Mouse (Mus musculus) v-Abl transformed pro-B cells (cell line): ENCODE data around the gene Fuca1.

Source experiments
- in situ Hi-C, 2 experiments: fragments of 400-800 bp; cut with MboI; formaldehyde crosslinking; loops; one replicate each; pipeline ENCODE4 v1.15.1; 2025; ENCODE audit not compliant: unreplicated experiment in 2 of 2

The Fuca1 gene

DNA sequence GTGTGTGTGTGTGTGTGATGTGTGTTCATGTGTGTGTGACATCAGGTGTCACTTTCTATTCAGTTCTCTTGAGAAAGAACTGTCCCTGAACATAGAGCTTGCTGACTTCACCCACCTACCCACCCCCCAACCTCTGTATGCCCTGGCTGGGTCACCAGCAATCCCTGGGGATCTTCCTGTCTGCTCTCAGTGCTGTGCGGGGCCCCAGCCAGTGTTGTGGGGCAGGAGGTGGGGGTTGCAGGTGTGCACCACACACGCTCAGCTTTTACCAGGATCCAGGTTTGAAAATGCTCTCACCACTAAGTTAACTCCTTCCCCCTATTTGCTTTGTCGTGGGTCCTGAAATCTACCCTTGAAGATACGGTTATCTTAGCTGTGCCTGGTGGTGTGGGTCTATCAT, 34.4 kb upstream of the Fuca1 start:
- in situ Hi-C loops = loop anchor here (5.0 to 10.0 kb wide), 4 partner anchors 36 to 269 kb away; partner anchors contain the start of gene Fuca1 (in 1 of the 2)

DNA sequence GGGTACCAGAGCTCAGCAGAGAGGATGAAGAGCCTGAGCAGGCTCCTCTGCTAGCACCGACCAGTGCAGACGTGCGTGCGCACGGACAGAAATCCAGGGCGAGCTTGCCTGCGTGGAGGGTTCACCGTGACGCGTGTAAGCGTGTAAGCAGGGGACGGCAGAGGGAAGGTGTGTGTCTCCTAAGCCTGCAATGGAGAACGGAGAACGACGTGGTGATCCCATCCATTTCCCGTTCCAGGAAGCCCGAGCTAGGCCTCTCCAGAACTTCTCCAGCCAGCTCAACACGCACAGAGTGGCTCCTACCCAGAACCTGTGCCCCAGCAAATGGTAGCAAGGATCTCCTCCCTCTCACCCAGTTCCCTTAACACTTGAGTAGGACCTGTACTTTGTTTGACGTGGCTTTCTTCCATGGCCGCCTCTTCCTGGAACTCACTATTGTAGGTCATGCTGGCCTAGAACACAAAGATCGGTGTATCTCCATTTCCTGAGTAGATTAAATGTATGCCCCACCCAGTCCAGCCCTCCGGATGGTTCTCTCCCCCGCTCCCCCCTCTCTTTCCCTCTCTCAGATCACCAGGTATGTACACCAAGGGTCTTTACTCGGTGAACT, 32.0 kb upstream of the Fuca1 start:
- in situ Hi-C loops = loop anchor here (5.0 to 10.0 kb wide), 4 partner anchors 34 to 266 kb away; partner anchors contain the start of gene Fuca1 (in 1 of the 2)

DNA sequence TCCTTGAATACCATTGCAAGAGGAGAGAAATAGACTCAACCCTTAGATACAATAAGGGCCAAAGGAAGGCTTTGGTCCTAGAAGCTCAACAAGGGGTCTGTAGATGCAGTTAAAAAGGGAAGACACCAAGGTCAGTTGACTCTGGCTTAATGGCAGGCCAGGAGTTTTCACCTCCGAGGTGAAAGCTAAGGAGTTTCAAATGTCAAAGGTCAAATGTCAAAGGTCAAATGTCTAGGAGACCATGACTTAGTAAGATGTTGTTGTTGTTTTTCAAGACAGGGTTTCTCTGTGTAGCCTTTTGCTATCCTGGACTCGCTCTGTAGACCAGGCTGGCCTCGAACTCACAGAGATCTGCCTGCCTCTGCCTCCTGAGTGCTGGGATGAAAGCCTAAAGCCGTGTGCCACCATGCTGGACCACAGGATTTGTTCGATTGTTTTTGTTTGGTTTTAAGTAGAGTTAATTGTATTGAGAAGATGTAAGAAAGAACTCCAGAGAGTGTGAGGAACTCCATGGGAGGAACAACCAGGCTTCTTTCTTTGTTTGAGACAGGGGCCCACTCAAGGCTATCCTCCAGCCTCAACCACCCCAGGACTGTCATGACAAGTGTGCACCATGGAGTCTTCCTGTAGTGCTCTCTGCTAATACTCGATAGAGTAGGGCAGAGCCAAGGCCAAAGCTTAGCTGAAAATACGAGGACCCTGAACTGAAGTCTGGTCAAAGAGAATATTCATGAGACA, 31.2 kb upstream of the Fuca1 start:
- in situ Hi-C loops = loop anchor here (5.0 to 10.0 kb wide), 4 partner anchors 33 to 265 kb away; partner anchors contain the start of gene Fuca1 (in 1 of the 2)

DNA sequence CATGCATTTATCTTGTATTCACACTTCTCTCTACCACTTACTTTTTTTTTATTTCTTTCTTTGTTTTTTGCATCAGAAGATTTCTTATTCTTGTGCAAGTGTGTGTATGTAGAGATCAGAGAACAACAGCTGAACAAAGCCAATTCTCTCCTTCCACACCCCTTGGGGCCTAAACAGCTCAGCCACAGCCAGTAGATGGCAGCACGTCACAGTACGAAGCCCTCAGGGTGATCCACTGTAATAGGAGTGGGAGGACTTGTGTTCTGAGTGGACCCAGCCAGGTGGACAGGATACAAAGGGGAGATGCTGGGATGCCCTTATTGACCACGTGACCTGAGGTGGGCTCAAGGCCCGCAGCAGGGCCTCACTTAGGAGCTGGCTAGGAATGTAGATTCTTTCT, 30.7 kb upstream of the Fuca1 start:
- in situ Hi-C loops = loop anchor here (5.0 to 10.0 kb wide), 4 partner anchors 32 to 265 kb away; partner anchors contain the start of gene Fuca1 (in 1 of the 2)

DNA sequence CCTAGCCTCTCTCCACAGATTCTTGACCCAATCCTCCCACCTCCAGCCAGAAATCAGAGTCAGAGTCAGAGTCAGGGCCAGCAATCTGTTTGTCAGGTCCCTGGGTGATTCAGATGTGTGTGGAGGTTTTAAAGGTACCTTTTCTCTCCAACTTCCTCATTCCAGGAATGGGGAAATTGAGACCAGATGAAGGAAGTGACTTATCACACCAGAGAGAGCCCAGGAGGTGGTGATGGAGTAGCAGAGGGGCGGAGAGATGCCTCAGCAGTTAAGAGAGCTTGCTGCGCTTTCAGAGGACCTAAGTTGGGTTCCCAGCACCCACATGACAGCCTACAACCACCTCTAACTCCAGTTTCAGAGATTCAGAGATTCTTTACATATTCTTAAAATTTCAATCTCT, 29.0 kb upstream of the Fuca1 start:
- in situ Hi-C loops = no loop called here

DNA sequence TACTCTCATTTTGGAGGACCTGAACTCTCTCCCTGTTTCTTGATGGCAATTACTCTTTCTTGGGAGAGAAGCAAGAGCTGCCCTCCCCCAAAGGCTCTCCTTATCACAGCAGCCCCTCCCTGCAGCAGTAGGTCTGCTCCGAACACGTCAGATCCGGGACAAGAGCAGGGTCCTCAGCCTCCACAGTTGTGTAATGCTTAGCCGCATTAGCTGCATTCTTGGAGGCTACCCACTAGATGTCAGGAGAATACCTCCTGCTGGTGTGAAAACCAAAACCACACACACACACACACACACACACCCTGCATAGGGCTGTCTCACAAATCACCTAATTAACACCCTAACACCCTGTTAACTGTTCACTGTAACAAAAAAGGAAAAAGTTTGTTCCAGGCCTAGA, 27.7 kb upstream of the Fuca1 start:
- in situ Hi-C loops = no loop called here

DNA sequence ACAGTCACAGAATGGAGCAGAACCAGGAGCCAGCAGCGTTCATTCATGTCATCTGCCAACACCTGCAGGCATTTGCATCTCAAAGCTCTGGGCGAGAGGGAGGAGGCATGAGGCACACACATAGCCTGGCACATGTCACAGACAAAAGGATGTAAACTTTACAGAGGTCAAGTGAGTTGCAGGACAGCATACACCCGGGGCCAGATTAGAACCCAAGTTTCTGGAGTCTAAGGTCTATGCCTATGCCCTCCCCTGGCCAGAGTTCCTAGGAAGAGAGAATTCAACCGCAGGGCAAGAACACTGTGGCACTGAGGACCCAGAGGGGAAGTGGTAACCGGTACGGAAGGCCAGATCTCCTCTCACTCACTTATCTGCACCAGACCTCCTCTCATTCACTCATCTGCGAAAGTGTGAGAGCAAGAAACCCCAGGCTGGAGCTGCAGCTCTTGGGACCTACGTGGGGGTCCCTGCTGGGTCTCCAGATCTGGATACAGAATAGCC, 25.4 kb upstream of the Fuca1 start, which contains the start of gene Cnr2:
Gene Cnr2 (plus strand): TSS at position 324 of the 501 bp plus-strand sequence.
- in situ Hi-C loops = no loop called here

DNA sequence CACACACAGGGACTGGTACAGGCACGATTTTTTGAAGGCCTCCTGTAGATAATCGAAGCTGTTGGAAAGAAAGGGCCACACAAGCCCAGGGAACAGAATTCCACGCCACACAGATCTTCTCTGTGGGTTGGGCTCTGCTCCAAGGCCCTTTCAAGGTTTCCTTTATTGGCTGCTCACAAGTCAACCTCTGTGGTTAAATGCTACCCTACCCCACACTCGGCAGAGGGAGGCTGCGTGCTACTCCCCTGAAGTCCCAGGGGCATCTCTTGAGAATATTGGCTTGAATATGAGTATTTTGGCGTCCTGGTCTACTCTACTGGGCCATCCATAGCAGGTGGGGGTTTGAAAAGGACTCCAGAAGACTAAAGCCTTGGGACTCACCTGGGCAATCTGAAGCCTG, 24.4 kb upstream of the Fuca1 start:
- in situ Hi-C loops = no loop called here

DNA sequence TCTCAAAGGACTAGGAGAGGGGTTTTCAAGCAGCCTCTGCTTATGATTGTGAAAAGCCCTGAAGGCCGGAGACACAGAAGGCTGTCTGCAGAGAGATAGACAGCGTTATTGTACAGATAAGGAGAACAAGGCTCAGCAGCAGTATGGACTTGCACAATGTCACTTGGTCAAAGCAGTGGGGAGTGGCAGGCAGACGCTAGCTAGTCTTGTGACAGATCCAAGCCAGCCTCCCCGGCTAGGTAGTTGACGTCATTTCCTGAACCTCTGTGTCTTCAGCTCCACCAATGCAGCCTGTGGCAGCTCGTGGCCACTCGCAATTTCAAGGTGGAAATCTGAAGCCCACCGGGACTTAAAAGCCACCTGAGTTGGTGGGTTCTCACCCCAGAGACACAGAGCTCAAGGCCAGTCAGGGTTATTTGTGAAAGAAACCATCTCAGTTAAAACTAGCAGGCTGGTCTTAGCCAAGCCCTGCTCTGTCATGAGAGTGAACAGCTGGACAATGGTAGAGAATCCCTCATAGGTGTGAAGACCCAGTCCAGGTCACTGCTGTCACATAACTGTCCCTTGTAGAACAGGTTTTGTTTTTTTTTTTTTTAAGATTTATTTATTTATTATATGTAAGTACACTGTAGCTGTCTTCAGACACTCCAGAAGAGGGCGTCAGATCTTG, 22.0 kb upstream of the Fuca1 start:
- in situ Hi-C loops = no loop called here

DNA sequence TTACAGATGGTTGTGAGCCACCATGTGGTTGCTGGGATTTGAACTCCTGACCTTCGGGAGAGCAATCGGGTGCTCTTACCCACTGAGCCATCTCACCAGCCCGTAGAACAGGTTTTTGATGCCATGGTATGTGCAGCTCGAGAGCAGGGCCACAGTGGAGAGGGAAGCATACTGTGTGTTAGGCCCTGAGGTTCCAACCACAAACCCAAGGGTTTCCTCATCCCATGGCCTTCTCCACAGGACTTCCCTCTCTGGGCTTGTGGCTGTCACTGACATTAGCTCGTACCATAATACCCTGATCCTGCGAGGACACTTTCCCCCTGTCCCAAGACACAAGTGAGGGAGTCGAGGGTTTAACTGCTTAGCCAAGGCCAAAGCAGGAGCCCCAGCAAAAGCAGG, 21.5 kb upstream of the Fuca1 start:
- in situ Hi-C loops = no loop called here

DNA sequence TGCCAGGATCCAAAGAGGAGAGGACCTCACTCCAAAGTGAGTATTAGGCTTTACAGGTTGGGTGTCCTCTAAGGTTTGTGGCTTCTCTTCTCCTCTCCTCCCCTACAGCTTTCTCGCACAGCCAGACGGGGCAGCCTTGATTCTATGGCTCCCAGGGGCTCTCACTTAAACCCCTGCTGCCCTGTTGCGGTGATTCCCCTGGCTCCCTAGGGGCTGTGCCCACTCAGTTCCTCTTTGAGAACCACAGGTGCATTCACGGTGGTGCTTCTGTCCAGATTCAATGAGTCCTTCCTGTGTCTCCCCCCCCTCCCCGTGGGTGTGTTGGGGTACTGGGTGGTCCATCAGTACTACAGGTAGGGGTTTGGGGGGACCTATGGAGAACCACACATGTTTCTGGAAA, 20.5 kb upstream of the Fuca1 start:
- in situ Hi-C loops = no loop called here

DNA sequence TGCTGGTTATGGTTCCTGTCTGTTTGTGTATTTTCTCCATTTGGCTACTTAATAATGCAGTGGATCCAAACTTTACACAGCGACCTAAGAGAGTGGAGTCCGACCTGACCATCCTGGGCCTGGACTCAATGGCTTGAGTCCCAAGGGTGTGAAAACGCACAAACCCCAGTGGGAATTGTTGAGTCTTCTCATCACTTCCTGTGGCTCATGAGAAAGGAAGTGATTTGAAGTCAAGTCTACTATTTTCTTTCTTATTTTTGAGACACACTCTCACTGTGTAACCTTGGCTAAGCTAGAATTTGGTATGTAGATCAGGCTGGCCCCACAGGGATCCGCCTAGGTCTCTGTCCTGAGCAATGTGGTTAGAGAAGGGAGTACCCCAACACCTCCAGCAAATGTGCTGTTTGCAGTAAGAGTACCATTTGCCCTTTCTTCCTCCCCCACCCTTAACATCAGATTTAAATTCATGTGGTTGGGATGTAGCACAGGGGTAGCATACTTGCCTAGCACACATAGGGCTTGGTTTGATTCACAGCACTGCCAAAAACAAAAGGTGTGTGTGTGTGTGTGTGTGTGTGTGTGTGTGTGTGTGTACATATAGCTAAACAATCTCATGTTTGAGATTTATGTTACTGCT, 17.8 kb upstream of the Fuca1 start:
- in situ Hi-C loops = no loop called here

DNA sequence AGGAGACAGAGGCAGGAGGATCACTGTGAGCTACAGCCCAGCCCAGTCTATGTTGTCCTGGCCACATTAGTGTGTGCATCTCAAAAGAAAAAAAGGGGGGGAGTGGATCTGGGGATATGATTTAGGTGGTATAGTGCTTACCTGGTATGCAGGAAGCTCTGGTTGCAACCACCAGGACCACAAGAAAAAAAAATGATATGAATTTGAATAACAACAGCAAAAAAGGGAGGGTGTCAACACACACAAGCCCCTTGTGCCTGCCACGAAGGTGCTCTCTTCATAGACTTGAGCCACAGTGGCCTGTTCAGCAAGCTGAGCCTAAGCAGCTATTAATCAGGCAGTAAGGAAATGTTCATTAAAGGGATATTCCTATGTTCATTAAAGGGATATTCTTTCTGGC, 15.7 kb upstream of the Fuca1 start:
- in situ Hi-C loops = no loop called here

DNA sequence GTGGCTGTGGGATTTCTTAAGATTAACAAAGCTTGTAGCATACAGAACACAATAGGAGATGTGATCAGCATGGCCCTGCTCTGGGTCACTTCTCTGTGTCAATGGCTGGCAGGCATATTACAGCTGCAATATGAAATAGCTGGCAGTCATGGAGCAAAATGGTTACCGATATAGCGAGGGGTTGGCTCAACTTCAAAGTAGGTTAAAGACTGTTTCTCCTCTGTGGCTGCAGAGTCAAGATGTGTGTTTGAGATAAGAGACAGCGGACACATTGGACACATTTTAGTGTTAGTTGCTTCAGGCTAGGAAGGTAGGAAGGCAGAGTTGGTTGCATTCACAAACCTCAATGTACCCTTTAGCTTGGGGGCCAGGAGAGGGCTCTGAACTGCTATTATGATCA, 13.9 kb upstream of the Fuca1 start:
- in situ Hi-C loops = no loop called here

DNA sequence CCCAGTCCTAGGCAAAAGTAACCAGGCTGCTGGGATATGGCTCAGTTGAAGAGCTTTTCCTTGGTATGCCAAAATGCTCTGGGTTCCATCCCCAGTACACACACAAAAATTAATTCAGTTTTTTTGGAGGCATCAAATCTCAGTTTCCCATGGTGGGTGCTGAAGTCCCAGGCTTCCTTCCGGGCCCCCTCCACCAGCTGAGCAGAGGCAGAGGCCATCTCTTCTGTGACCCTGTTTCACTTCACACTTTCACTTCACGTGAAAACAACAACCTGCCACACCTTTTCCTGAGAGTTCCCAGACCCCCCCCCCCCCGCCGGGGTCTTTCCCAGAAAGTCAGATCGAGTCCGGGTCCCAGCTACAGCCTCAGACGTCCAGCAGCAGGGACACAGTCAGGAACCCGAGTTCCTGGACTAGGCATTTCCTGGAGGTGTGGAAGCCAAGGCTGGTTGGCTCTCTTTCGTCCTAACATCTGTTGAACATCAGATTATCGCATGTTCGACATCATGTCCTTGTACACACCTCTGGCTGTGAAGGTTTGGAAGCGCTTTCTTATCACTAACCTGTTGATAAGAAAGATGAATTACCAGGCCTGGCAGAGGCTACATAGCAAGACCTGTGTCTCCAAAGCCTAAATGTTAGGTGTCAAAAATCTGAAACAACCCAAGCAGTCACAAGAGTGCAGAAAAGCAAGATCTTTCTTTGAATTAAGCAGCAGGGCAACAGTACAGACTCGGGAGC, 11.0 kb upstream of the Fuca1 start:
- in situ Hi-C loops = no loop called here

DNA sequence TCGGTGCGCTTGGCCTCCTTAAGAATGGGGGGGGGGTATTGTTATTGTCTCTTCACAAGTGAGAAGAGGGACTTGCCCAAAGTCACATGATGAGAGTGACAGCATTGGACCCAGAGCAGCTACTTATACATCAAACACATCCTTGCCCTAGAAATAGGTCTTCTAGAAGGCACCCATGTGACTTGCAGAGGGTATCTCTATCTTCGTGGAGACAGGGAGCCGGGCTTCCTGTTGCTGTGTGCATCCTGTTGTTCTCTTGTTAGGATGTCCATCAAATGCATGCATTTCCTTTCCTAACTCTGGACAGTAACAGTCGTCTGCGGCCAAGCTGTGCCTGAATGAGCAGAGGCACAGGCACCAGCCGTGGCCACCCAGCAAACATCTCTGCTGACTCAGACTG, 9.0 kb upstream of the Fuca1 start:
- in situ Hi-C loops = no loop called here

DNA sequence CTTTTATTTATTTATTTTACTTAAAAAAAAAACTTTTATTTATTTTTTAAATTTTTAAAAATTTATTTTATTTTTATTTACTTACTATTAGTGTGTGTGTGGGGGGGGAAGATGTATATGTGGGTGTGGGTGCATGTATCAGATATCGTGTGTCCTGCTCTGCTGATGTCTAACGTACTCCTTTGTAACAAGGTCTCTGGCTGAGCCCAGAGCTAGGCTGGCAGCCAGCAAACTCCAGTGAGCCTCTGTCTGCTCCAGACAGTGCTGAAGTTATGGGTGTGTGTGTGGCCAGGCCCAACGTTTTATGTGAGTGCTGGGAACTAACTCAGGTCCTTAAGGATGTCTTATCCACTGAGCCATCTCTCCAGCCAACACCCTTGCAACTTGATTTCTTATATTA, 8.4 kb upstream of the Fuca1 start:
- in situ Hi-C loops = no loop called here

DNA sequence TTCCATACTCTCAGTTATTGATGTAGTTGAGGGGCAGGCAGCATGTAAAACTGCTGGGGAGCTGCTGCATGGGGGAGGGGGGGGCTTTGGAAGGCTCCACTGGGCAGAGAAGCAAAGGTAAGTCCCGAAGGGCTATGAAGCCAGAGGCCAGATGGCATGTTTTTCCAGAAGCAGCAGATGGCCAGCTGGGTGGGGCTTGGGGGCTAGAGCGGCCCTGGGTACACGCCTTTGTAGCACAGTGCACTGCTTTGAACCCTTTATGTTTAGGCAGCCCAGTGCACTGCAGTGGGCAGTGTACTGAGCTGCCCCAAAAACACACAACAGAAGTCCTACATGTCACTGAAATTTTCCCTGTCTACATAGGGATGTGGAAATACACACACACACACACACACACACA, 7.7 kb upstream of the Fuca1 start:
- in situ Hi-C loops = no loop called here

DNA sequence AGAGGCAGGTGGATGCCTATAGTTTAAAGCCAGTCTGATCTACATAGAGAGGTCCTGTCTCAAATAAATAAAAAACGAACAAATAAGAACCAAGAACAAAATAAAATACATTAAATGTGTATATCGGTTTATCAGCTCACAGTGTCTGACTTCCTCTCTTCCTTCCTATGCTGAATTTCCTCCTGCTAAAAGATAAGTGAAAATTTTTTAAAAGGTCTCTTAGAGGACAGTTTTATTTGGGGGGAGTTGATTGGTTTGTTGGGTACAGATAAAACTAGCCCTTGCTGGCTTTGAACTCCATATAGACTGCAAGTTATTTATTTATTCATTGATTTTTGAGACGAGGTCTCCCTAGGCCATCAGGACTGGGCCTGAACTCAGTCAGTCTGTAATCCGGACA, 7.1 kb upstream of the Fuca1 start:
- in situ Hi-C loops = no loop called here

DNA sequence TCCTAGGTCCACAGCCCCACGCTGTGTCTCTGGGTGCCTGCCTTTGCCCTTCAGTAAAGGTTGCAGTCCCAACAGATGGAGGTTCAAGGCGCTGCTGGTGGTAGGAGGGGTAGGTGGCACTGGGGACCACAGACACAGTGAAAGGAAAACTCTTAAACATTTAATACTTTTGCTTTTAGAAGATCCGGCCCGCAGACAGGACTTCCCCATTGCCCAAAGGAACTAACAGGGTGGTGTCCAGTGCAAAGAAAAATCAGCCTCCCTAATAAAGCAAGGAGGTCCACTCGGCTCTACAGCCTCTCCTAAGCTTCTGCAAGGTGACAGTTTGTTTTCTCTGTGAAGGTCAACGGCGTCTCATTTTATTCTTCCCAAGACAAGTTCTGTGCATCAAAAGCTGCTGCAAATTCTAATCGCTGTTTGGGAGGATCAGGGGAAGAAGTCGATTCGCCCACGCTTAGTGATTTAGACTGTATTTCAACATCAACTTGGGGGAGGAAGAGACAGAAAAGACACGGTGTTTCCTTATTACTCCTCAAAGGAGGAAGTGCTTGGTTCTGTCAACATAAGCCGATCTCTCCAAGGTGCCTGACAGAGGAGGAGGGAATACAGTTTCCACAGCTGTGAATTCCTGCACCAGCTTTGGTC, 1.8 kb upstream of the Fuca1 start:
- in situ Hi-C loops = loop anchor here in 1 of 2 experiments (5.0 kb wide), 1 partner anchor 36 kb away; no protein-coding TSS in a partner anchor
